Mouse (Mus musculus) lung, adult 2 months (tissue): ENCODE measurements around the gene Nbr1. TPM values are rescaled to one million over a fixed set of nuclear protein-coding genes. Genes with fewer than 3 reads are reported as not detected.
A peak's percentile ranks its signal among the peaks of the same experiment; 100 is the strongest.

ENCODE experiments used
- DNase-seq: peaks from one replicate; pipeline ENCODE4 v3.0.0; 2022
- H3K4me1 ChIP-seq: fragments of 200-500 bp; 2 replicates; pipeline ENCODE4 v1.6.1; 2011; ENCODE audit warnings: low read length; ENCODE audit not compliant: control insufficient read depth, insufficient read depth
- H3K4me3 ChIP-seq: fragments of 200-500 bp; replicated peaks from 2 replicates; pipeline ENCODE3; 2011; ENCODE audit warnings: low read depth, mild to moderate bottlenecking, control low read depth, low read length; ENCODE audit errors: extremely low read depth
- CTCF ChIP-seq: fragments of 200-500 bp; IDR thresholded peaks from 2 replicates; pipeline ENCODE4 v1.5.1; 2011; ENCODE audit warnings: mild to moderate bottlenecking, low read length, control low read depth; ENCODE audit not compliant: insufficient read depth
- POLR2A ChIP-seq: fragments of 200-500 bp; IDR thresholded peaks from 2 replicates; pipeline ENCODE4 v1.6.1; 2011; ENCODE audit warnings: low read depth, mild to moderate bottlenecking, control low read depth, low read length, borderline replicate concordance; ENCODE audit errors: extremely low read depth
- WGBS: fragments of 180-500 bp; shearing (Covaris S2); methylation state at CpG from one replicate; pipeline ENCODE4 v1.1.7; 2018; 5-methylcytosine and 5-hydroxymethylcytosine counted together
- polyA plus RNA-seq: library from polyadenylated mRNA; depleted of rRNA; stranded (reverse); fragments of >200 nt; gene quantifications from 2 replicates; pipeline ENCODE4 v1.2.3, GENCODE M21; 2012; rRNA removed

The Nbr1 gene
- 100 and 116 TPM in 2 replicates for polyA plus RNA-seq

DNA sequence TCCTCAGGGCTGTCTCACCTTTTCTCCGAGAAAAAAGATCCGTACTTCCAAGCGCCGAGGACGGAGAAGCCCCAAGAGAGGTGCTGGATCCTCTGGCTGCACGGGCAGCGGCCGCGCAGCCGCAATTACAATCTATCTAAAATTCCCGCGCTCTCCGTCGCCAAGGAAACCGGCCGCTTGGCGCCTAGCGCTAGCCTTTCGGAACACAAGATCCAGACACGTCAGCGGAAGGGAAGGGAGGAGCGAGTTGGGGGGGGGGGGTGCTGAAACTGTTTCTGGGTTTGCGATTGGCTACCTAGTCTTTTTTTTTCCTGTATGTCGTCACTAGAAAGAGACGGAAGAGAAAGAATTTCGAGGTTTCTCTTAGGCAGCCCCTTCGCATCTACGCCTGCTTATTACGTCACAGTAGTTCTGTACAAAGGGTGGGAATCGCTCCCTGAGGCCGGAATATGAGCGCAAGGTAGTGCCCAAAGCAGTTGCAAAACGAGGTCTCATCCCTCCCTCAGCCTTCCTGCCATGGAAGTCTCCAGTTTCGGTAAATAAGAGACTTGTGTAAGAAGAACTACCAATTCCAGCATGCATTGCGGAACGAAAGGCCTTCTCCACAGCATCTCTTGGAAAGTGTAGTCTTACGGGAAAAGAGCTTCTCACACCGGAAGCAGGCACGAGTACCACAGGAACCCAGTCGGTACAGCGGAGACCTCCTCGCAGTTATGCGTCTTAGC lies at the start of gene Nbr1, which contains the start of gene Brca1:
Gene Nbr1 (plus strand): TSS at position 399 of the 725 bp plus-strand sequence.
Gene Brca1 (minus strand): TSS at position 205 of the 725 bp plus-strand sequence.
- Histone ChIP-seq H3K4me1 (peaks cover 5% of the 10 kb centered on the region), H3K4me3 (peak within 1 kb of the TSS; percentile 97)
- WGBS = under 1% methylated on average over 43 of the region's 43 CpGs
- TF ChIP-seq POLR2A (0 out of 2 replicates have a peak, but pooled peaks have one; percentile 41), CTCF (no peak)
- peak; percentile 81 for DNase-seq

DNA sequence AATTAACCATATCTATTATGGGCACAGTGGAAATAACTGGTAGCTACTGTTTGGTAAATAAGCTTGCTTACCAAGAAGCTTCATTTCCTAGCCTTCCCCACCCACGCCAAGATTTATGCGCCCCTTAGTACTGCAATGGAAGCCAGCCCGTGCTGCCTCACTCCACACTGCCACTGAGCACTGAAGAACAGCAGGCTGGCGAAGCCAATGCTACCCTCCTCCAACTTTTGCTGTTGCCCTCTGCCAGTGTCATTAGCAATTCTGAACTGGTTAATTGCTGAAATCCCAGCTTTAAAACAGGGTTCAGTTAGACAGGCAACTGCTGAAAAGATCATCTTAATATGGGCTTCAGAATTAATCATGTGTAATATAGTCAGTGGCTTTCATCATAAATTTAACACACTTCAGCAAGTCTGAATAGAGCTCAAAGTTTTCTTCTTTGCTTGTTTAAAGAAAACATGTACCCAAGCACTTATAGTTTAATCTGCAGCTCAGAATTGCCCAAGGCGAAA lies 45.6 kb upstream of the Nbr1 start:
- TF ChIP-seq CTCF = no peak
- no peak for TF ChIP-seq POLR2A
- no peaks in the 10 kb centered on the region for H3K4me1 ChIP-seq
- DNase-seq = no peak
- 89% methylated on average over 5 of the region's 5 CpGs for WGBS
- no peak overlapping the region for H3K4me3 ChIP-seq

DNA sequence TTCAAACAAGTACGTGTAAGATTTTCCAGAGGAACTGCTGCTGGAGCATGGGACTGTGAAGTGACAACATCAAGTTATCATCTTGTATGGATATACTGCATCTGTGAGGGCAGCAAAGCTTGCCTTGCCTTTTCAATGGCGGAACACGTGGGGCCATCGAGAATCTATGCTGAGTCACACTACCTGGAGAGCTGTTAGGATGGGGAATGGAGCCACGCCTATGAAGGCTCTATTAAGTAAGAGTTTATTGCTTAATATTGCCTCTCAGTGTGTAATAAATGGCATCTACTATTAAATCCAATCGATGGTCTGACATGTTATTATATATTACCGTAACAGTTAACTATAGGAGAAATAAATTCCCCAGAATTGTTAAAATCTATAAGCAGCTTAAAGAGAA lies 44.9 kb upstream of the Nbr1 start:
- DNase-seq = no peak
- WGBS = 78% methylated on average over 7 of the region's 7 CpGs
- Histone ChIP-seq H3K4me1 (no peaks in the 10 kb centered on the region), H3K4me3 (no peak overlapping the region)
- TF ChIP-seq POLR2A = no peak
- no peak for TF ChIP-seq CTCF

DNA sequence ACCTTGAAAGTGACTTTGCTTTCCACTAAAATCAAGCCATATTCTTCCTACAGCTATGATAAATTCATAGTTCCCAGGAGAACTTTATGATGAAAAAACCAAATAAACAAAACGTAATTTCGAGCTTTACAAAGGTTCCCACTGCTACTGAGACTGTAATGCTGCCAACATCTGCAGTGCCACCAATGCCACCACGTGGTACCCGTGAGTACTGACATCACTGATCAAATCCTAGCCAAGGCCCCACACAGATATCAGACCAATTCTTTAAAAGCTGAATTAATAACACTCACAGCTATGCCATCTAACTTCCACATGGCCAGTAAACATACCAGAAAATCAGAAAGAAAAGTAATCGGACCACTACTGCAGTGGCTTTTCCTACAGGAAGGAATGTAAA lies 33.0 kb upstream of the Nbr1 start:
- DNase-seq = no peak
- no peak overlapping the region for H3K4me3 ChIP-seq
- no peaks in the 10 kb centered on the region for H3K4me1 ChIP-seq
- 77% methylated on average over 5 of the region's 5 CpGs for WGBS
- TF ChIP-seq POLR2A (no peak), CTCF (peak; percentile 41; the same call in 1 of the 2 replicates)

DNA sequence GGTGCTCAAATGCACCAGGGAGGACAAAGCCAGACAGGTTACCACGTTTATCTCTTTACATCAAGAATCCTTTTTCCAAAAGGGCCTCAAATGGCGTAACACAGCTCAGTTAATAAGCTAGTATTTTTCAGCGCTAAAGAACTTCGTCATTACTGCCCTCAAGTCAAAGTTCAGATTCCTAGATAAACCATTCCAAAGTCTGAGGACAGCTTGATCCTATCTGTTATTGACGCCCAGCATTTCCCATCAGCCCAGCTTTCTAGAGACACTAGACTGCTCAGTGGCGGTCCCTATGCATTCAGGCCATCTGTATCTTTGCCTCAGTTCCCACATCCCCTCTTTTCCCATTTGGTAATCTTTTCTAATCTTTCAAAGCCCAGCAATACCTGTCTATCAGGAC lies 32.6 kb upstream of the Nbr1 start:
- TF ChIP-seq POLR2A = no peak
- TF ChIP-seq CTCF = no peak
- H3K4me3 ChIP-seq = no peak overlapping the region
- WGBS = 87% methylated on average over 6 of the region's 6 CpGs
- H3K4me1 ChIP-seq = no peaks in the 10 kb centered on the region
- DNase-seq = no peak

DNA sequence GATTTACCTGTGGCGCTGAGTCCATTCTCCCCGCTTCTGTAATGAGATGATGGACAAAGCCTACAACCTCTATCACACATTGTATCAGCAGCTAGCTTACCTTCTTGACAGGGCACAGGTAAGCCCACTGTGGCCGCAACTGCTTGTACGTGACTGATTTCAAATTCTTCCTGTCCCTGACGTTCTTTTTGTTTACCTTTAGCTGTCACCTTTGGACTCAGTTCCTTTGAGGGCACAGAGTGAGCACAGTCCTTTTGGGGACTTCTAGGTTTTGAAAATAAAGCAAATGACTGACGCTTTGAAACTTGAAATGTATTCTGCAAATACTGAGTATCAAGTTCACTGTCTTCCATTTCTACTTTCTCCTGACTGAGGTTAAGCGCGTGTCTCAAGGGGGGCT lies 27.5 kb upstream of the Nbr1 start:
- WGBS = 84% methylated on average over 8 of the region's 8 CpGs
- Histone ChIP-seq H3K4me1 (no peaks in the 10 kb centered on the region), H3K4me3 (no peak overlapping the region)
- TF ChIP-seq POLR2A = no peak
- TF ChIP-seq CTCF = no peak
- DNase-seq = no peak

DNA sequence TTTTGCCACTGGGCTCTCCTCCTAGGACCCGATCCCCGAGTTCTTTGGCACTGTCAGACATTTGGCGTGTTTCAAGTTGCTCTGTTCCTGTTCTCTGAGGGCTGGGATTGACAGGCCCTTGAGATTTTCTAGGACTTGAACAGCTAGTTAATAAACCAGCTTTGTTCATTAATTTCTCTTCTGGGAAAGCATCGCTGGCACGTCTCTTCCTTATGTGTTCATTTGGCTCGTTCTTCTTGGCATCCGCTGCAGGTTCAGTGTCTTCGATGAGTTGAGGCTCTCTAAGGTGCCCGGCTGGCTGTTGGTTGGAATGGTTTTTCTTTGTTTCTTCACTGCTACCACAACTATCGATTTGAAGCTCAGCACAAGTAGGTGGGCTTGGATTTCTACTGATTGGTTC lies 26.9 kb upstream of the Nbr1 start:
- H3K4me3 ChIP-seq = no peak overlapping the region
- H3K4me1 ChIP-seq = no peaks in the 10 kb centered on the region
- DNase-seq = no peak
- no peak for TF ChIP-seq CTCF
- TF ChIP-seq POLR2A = no peak
- 91% methylated on average over 10 of the region's 10 CpGs for WGBS

DNA sequence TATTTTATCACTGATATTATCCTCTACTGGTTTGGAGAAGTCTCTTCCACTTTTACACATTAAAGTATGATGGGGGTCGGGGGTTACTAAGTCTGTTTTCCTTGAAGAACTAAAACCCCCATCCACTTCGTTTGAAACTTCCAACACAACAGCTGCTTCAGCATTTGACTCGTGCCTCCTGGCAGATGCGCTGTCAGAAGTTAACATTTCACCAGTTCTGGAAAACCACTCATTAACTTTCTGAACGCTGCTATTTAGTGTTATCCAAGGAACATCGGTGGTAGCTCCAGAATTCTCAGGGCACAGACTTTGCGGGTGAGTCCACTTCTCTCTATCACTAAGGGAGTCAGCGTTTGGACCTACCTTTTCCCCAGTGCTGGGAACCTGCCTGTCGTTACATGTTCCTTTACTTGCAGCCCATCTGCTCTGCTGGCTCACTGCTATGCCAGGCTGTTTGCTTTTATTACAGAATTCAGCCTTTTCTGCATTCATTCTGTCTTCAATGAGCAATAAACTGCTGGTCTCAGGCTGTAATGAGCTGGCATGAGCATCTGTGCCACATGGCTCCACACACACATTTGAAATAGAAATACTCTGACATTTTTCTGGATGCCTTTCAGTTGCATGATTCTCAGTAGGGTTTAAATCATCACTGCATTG lies 25.9 kb upstream of the Nbr1 start:
- Histone ChIP-seq H3K4me3 (no peak overlapping the region), H3K4me1 (no peaks in the 10 kb centered on the region)
- 85% methylated on average over 9 of the region's 9 CpGs for WGBS
- TF ChIP-seq POLR2A = no peak
- TF ChIP-seq CTCF = no peak
- no peak for DNase-seq

DNA sequence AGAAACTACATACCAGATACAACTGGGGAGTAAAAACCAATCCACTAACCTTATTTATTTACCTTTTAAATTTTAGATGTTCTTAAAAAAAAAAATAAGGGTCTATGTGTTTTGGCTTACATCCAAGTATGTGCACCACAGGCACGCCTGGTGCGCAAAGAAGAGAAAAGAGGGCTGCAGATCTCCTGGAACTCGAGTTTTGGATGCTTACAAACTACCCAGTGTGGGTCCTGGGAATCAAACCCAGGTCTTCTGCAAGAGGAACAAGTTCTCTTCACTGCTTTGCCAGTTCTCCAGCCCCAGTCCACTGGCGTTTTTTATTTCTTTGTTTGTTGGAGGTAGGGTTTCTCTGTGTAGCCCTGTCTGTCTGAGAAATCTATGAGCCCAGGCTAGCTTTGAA lies 25.3 kb upstream of the Nbr1 start:
- 87% methylated on average over 4 of the region's 4 CpGs for WGBS
- TF ChIP-seq POLR2A = no peak
- no peak for TF ChIP-seq CTCF

More for the DNA sequence above, 25.3 kb upstream of the Nbr1 start:
- no peak overlapping the region for H3K4me3 ChIP-seq
- H3K4me1 ChIP-seq = no peaks in the 10 kb centered on the region
- no peak for DNase-seq
